Mouse (Mus musculus) olfactory bulb, adult 2 months (tissue): ENCODE measurements at regions not wholly inside any gene's neighbourhood (a gene's known extent, or its start where the extent isn't known, plus 50 kb on each side); places are given as distances from the start of the nearest gene placed in this dataset.

Experiments used
- CTCF ChIP-seq: fragments of 200-500 bp; IDR thresholded peaks from 2 replicates; pipeline ENCODE4 v1.5.1; 2012; ENCODE audit warnings: low read depth, mild to moderate bottlenecking, low read length, moderate library complexity; ENCODE audit not compliant: insufficient read depth
- POLR2A ChIP-seq: fragments of 200-500 bp; IDR thresholded peaks from 2 replicates; pipeline ENCODE4 v1.6.1; 2012; ENCODE audit warnings: mild to moderate bottlenecking, low read depth, low read length, moderate library complexity; ENCODE audit not compliant: insufficient read depth

GRCm38 (mm10) chr14:33826003-33826644 is 97.3 kb upstream of the Gdf10 start:
- TF ChIP-seq CTCF = no peak
- TF ChIP-seq POLR2A = no peak
